16 mouse cellular contexts compared by ENCODE assay signal in genomic region chr8:91593202-91593781, GRCm38 (mm10).
DNase-seq lines count a peak whose midpoint lies in the region; ATAC-seq and TF ChIP-seq lines count a peak whose summit lies in the region.
"Had no signal": no experiment of that assay in that cellular context is flagged by ENCODE, and none has a peak within 500 bp of the region (broad histone marks: within the 10 kb centered on the region; RNA-seq: fewer than 3 reads in every experiment).

No protein-coding gene starts in this region.

- peaks cover 20% of the 10 kb centered on the region for H3K4me1 ChIP-seq in hindbrain, embryonic 14.5 days (replicated peaks; ENCODE audit: control insufficient read depth, insufficient read depth, low read length)
- H3K4me1 ChIP-seq in hindbrain, embryonic 10.5 days (replicated peaks), result peaks cover 34% of the 10 kb centered on the region
- H3K4me1 ChIP-seq in embryonic facial prominence, embryonic 11.5 days (ENCODE audit: control insufficient read depth, insufficient read depth, low read length), result 0 out of 2 replicates have a peak, but pooled peaks cover 3% of the 10 kb centered on the region
- peaks cover 4% of the 10 kb centered on the region; the same call in 1 of the 2 replicates for H3K4me1 ChIP-seq in hindbrain, postnatal 0 days (ENCODE audit: insufficient read depth, low read length)
- H3K4me1 ChIP-seq in midbrain, embryonic 16.5 days (ENCODE audit: control insufficient read depth, insufficient read depth, low read length), result peaks cover 18% of the 10 kb centered on the region
- H3K4me1 ChIP-seq: liver, embryonic 15.5 days had no signal

- no peaks in the 10 kb centered on the region for H3K9me3 ChIP-seq in hindbrain, embryonic 14.5 days (ENCODE audit: control insufficient read depth, low read length)
- no peaks in the 10 kb centered on the region for H3K9me3 ChIP-seq in hindbrain, embryonic 10.5 days
- H3K9me3 ChIP-seq in embryonic facial prominence, embryonic 11.5 days (replicated peaks; ENCODE audit: control insufficient read depth, low read length), result no peaks in the 10 kb centered on the region
- H3K9me3 ChIP-seq in hindbrain, postnatal 0 days (ENCODE audit: low read length), result no peaks in the 10 kb centered on the region
- H3K9me3 ChIP-seq in midbrain, embryonic 16.5 days (replicated peaks; ENCODE audit: control insufficient read depth, low read length, poor library complexity, severe bottlenecking), result no peaks in the 10 kb centered on the region
- H3K9me3 ChIP-seq: heart, embryonic 12.5 days; liver, embryonic 15.5 days had no signal

- H3K4me2 ChIP-seq in hindbrain, embryonic 14.5 days (replicated peaks), result peak overlapping the region; percentile 21; the same call in 1 of the 2 replicates
- no peak overlapping the region for H3K4me2 ChIP-seq in embryonic facial prominence, embryonic 11.5 days (ENCODE audit: low read depth, low read length)
- H3K4me2 ChIP-seq in hindbrain, postnatal 0 days (ENCODE audit: low read depth, low read length), result 0 out of 2 replicates have a peak overlapping the region, but pooled peaks have one; percentile 5
- H3K4me2 ChIP-seq in midbrain, embryonic 16.5 days (ENCODE audit: low read length), result peak overlapping the region; percentile 37
- H3K4me2 ChIP-seq: heart, embryonic 12.5 days; liver, embryonic 15.5 days had no signal

- no peak overlapping the region for H3K4me3 ChIP-seq in hindbrain, embryonic 14.5 days (replicated peaks; ENCODE audit: low read length)
- no peak overlapping the region for H3K4me3 ChIP-seq in hindbrain, embryonic 10.5 days
- no peak overlapping the region for H3K4me3 ChIP-seq in embryonic facial prominence, embryonic 11.5 days (ENCODE audit: low read depth, low read length)
- no peak overlapping the region for H3K4me3 ChIP-seq in hindbrain, postnatal 0 days (ENCODE audit: low read length)
- no peak overlapping the region for H3K4me3 ChIP-seq in midbrain, embryonic 16.5 days (ENCODE audit: low read depth, low read length)
- H3K4me3 ChIP-seq in gastrocnemius, adult 2 months, result no peak overlapping the region
- H3K4me3 ChIP-seq: heart, embryonic 12.5 days; liver, embryonic 15.5 days; myocyte had no signal

- DNase-seq in hindbrain, embryonic 14.5 days (ENCODE audit: low spot score), result no peak
- DNase-seq in hindbrain, embryonic 10.5 days (ENCODE audit: low spot score), result no peak
- DNase-seq in embryonic facial prominence, embryonic 11.5 days (ENCODE audit: low spot score), result no peak
- no peak for DNase-seq in hindbrain, postnatal 0 days (ENCODE audit: low spot score)
- no peak for DNase-seq in gastrocnemius, adult 2 months
- DNase-seq in embryo, embryonic 10.5 days (ENCODE audit: low spot score), result no peak
- no peak for DNase-seq in right cerebral cortex, postnatal 10 days (ENCODE audit: low spot score in 2 of 2)
- DNase-seq: cerebellum, adult 11-12 months; gastrocnemius, postnatal 25 days; kidney, adult 8-10 months; left cerebral cortex, postnatal 4 days; right cerebral cortex, postnatal 14 days had no signal

- intact Hi-C loops in gastrocnemius, adult 2 months (cut with DNase I), result no loop called here

- no peaks in the 10 kb centered on the region for H3K36me3 ChIP-seq in hindbrain, embryonic 14.5 days (replicated peaks; ENCODE audit: control insufficient read depth, insufficient read depth)
- no peaks in the 10 kb centered on the region for H3K36me3 ChIP-seq in hindbrain, embryonic 10.5 days
- H3K36me3 ChIP-seq in embryonic facial prominence, embryonic 11.5 days (replicated peaks; ENCODE audit: control insufficient read depth, insufficient read depth, low read depth, low read length), result no peaks in the 10 kb centered on the region
- H3K36me3 ChIP-seq in hindbrain, postnatal 0 days (ENCODE audit: insufficient read depth, low read length), result no peaks in the 10 kb centered on the region
- H3K36me3 ChIP-seq in midbrain, embryonic 16.5 days (ENCODE audit: control insufficient read depth, insufficient read depth, low read length), result no peaks in the 10 kb centered on the region
- H3K36me3 ChIP-seq: heart, embryonic 12.5 days; liver, embryonic 15.5 days had no signal

- 35% methylated on average over 12 of the region's 12 CpGs for WGBS in hindbrain, embryonic 14.5 days
- 70% methylated on average over 12 of the region's 12 CpGs for WGBS in hindbrain, embryonic 10.5 days
- 37% methylated on average over 12 of the region's 12 CpGs for WGBS in embryonic facial prominence, embryonic 11.5 days
- 40% methylated on average over 12 of the region's 12 CpGs for WGBS in hindbrain, postnatal 0 days
- 23% methylated on average over 12 of the region's 12 CpGs for WGBS in midbrain, embryonic 16.5 days

- H3K27me3 ChIP-seq in hindbrain, embryonic 14.5 days (ENCODE audit: control insufficient read depth, insufficient read depth, low read length), result no peaks in the 10 kb centered on the region
- 0 out of 2 replicates have a peak, but pooled peaks cover 5% of the 10 kb centered on the region for H3K27me3 ChIP-seq in hindbrain, embryonic 10.5 days (ENCODE audit: insufficient read depth, poor library complexity, severe bottlenecking)
- no peaks in the 10 kb centered on the region for H3K27me3 ChIP-seq in embryonic facial prominence, embryonic 11.5 days (ENCODE audit: control insufficient read depth, insufficient read depth, low read length)
- no peaks in the 10 kb centered on the region for H3K27me3 ChIP-seq in hindbrain, postnatal 0 days (ENCODE audit: insufficient read depth, low read length)
- H3K27me3 ChIP-seq in midbrain, embryonic 16.5 days (ENCODE audit: control insufficient read depth, insufficient read depth, low read depth, low read length), result no peaks in the 10 kb centered on the region
- H3K27me3 ChIP-seq: heart, embryonic 12.5 days; liver, embryonic 15.5 days had no signal

- no peak for ATAC-seq in hindbrain, embryonic 14.5 days (ENCODE audit: low FRiP score)
- ATAC-seq in embryonic facial prominence, embryonic 11.5 days (replicated peaks; ENCODE audit: insufficient number of reproducible peaks, low FRiP score, low TSS enrichment, low read depth), result no peak
- no peak for ATAC-seq in hindbrain, postnatal 0 days
- no peak for ATAC-seq in midbrain, embryonic 16.5 days

- TF ChIP-seq CTCF in hindbrain, postnatal 0 days (IDR thresholded peaks at IDR 0.05; ENCODE audit: low read depth), result no peak
- no peak for TF ChIP-seq CTCF in gastrocnemius, adult 2 months (IDR thresholded peaks at IDR 0.05)

- no peak overlapping the region for H3K9ac ChIP-seq in hindbrain, embryonic 14.5 days
- no peak overlapping the region for H3K9ac ChIP-seq in embryonic facial prominence, embryonic 11.5 days (replicated peaks; ENCODE audit: low read length)
- H3K9ac ChIP-seq in hindbrain, postnatal 0 days (replicated peaks; ENCODE audit: low read length), result no peak overlapping the region
- 0 out of 2 replicates have a peak overlapping the region, but pooled peaks have one; percentile 38 for H3K9ac ChIP-seq in midbrain, embryonic 16.5 days (ENCODE audit: low read depth, low read length)
- H3K9ac ChIP-seq: heart, embryonic 12.5 days; liver, embryonic 15.5 days had no signal

- no peak overlapping the region for H3K27ac ChIP-seq in hindbrain, embryonic 14.5 days
- no peak overlapping the region for H3K27ac ChIP-seq in hindbrain, embryonic 10.5 days
- 0 out of 2 replicates have a peak overlapping the region, but pooled peaks have one; percentile 8 for H3K27ac ChIP-seq in embryonic facial prominence, embryonic 11.5 days (replicated peaks; ENCODE audit: low read depth, low read length)
- H3K27ac ChIP-seq in hindbrain, postnatal 0 days, result no peak overlapping the region
- no peak overlapping the region for H3K27ac ChIP-seq in midbrain, embryonic 16.5 days (ENCODE audit: low read length)
- H3K27ac ChIP-seq in gastrocnemius, adult 2 months, result no peak overlapping the region
- H3K27ac ChIP-seq: liver, embryonic 15.5 days had no signal
